Mouse (Mus musculus) stomach, postnatal 0 days (tissue): ENCODE data around the gene 9130008F23Rik.

ENCODE experiments used
- CTCF ChIP-seq: IDR thresholded peaks from 2 replicates; pipeline ENCODE4 v1.5.1; 2016; ENCODE audit warnings: antibody characterized with exemption, low read depth, mild to moderate bottlenecking, moderate library complexity
- EP300 ChIP-seq: optimal IDR thresholded peaks from 2 replicates; pipeline ENCODE3; 2016; ENCODE audit warnings: antibody characterized with exemption

DNA sequence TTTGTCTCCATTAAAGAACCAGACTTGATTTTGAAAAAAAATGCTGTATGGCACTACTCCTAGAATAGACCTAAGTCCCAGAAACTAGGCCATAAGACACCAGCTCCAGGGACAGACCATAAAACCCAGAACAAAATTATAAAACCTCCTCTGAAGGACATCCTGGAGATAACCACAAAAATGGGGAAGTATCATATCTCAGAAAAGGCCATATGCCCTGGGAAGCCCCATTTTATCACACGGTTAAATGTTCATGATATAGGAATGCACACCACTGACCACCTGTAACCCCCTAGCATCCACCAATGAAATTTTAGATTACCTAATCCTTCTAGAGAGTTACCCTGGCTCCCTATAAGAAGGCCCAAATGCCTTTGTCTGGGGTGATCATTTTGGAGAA, 4.8 kb downstream of the 9130008F23Rik start:
- no peak for TF ChIP-seq CTCF
- no peak for TF ChIP-seq EP300
